Mouse (Mus musculus): ENCODE results near the gene Spag6l. TPM values are rescaled to one million over a fixed set of nuclear protein-coding genes. Genes with fewer than 3 reads are reported as not detected.
A peak's percentile ranks its signal among the peaks of the same experiment; 100 is the strongest.

The Spag6l gene
- polyA plus RNA-seq, 1 experiment from 2014 or later: not detected

DNA sequence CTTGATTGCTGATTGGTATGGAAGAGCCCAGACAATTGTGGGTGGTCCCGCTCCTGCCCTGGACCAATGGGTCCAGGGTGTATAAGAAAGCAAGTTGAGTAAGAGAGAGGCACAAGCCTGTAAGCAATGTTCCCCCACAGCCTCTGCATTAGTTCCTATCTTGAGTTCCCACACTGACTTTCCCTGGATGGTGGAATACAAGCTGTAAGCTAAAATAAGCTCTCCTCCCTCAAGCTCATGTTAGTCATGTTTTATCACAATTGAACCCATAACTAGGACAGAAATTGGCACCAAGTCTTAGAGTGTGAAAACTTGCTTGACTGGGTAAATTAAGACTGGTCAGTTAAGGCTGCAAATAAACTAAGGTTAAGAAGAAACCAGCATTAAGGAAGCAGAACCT, 26.3 kb upstream of the Spag6l start:
- H3K9me3 ChIP-seq (replicated peaks): no peaks in the 10 kb centered on the region
- no peak for DNase-seq
- 59% methylated on average over 1 of the region's 1 CpGs for WGBS (ENCODE audit: insufficient replicate concordance)

DNA sequence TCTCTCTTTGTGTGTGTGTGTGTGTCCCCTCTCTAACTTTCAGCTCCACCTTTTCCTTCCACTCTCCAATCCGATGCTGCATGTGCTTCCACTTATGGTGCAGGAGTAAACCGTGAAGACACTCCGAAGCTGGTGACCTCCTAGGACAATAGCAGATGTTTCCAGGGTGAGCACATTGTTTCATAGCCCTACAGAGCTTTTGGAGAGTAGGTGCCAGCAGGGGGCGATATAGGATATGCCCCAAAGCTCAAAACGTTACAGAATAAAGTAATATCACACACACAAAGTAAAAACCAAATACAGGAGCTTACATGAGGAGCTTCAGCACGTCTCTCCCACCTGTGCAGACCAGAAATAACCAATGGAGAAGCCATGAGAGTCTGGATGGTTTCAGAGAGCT, 25.6 kb upstream of the Spag6l start:
- H3K36me3 ChIP-seq: no peaks in the 10 kb centered on the region
- H3K27ac ChIP-seq: no peak overlapping the region
- H3K9me3 ChIP-seq (replicated peaks): no peaks in the 10 kb centered on the region
- no peak overlapping the region for H3K9ac ChIP-seq
- H3K27me3 ChIP-seq: no peaks in the 10 kb centered on the region
- no peak overlapping the region for H3K4me3 ChIP-seq (replicated peaks)
- ATAC-seq (ENCODE audit: low read depth) (no peak), DNase-seq (no peak)
- 8% methylated on average over 6 of the region's 6 CpGs for WGBS (ENCODE audit: insufficient replicate concordance)
- H3K4me1 ChIP-seq (replicated peaks): no peaks in the 10 kb centered on the region
- H3K4me2 ChIP-seq: no peak overlapping the region

More for the DNA sequence above, 26.3 kb upstream of the Spag6l start:
- Histone ChIP-seq H3K4me1 (replicated peaks) (no peaks in the 10 kb centered on the region), H3K27me3 (no peaks in the 10 kb centered on the region), H3K4me2 (no peak overlapping the region), H3K36me3 (no peaks in the 10 kb centered on the region), H3K27ac (no peak overlapping the region), H3K4me3 (replicated peaks) (no peak overlapping the region), H3K9ac (no peak overlapping the region)
- no peak for ATAC-seq (ENCODE audit: low read depth)

DNA sequence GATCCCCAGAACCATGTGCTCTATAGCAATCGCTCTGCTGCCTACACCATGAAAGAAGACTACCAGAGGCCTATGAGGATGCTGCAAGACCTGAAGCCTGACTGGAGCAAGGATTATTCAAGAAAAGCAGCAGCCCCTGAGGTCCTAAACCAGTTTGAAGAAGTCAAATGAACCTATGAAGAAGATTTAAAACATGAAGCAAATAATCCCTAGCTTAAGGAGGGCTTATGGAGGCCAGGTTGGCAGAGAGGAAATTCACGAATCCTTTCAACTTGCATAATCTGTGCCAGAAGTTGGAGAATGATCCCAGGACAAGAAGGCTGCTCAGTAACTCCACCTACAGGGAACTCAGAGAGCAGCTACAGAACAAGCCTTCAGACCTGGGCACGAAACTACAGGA, 23.2 kb upstream of the Spag6l start:
- no peaks in the 10 kb centered on the region for H3K4me1 ChIP-seq (replicated peaks)
- no peaks in the 10 kb centered on the region for H3K9me3 ChIP-seq (replicated peaks)
- DNase-seq (no peak), ATAC-seq (ENCODE audit: low read depth) (no peak)
- H3K9ac ChIP-seq: no peak overlapping the region
- WGBS (ENCODE audit: insufficient replicate concordance): 53% methylated on average over 3 of the region's 3 CpGs
- no peak overlapping the region for H3K27ac ChIP-seq
- no peak overlapping the region for H3K4me3 ChIP-seq (replicated peaks)
- no peak overlapping the region for H3K4me2 ChIP-seq
- no peaks in the 10 kb centered on the region for H3K27me3 ChIP-seq
- no peaks in the 10 kb centered on the region for H3K36me3 ChIP-seq

DNA sequence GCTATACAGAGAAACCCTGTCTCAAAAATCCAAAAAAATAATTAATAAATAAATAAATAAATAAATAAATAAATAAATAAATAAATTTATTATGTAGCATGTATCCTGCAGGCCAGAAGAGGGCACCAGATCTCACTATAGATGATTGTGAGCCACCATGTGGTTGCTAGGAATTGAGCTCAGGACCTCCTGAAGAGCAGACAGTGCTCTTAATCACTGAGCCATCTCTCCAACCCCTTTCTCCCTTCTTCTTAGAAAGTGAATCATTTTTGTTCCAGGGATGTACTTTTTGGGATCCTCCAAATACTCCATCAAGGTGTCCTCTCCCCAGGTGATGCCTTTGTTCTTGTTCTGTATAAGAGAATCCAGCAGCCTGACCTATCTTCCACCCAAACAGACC, 19.9 kb upstream of the Spag6l start:
- Histone ChIP-seq H3K27me3 (no peaks in the 10 kb centered on the region), H3K9ac (no peak overlapping the region), H3K4me1 (replicated peaks) (peaks cover 6% of the 10 kb centered on the region; the same call in 1 of the 2 replicates), H3K36me3 (no peaks in the 10 kb centered on the region), H3K4me2 (no peak overlapping the region), H3K4me3 (replicated peaks) (no peak overlapping the region), H3K9me3 (replicated peaks) (no peaks in the 10 kb centered on the region), H3K27ac (no peak overlapping the region)
- no peak for ATAC-seq (ENCODE audit: low read depth)
- DNase-seq: no peak

DNA sequence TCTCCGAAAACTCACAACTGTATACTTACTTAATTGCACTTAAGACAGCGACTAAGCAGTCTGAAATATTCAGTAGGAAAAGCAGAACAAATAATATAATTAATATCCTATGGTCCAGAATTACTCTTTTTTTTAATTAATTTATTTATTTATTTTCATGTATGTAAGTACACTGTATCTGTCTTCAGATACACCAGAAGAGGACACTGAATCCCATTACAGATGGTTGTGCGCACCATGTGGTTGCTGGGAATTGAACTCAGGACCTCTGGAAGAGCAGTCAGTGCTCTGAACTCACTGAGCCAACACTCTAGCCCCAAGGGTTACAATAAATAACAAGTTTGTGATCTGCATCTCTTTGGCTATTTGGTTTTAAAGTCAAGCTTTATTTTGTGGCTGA, 415 bp upstream of the Spag6l start:
- Histone ChIP-seq H3K4me3 (replicated peaks) (no peak overlapping the region), H3K4me2 (peak overlapping the region; percentile 79; the same call in 1 of the 2 replicates), H3K9ac (no peak overlapping the region), H3K27me3 (no peaks in the 10 kb centered on the region), H3K27ac (no peak overlapping the region), H3K36me3 (no peaks in the 10 kb centered on the region), H3K4me1 (replicated peaks) (peaks cover 9% of the 10 kb centered on the region), H3K9me3 (replicated peaks) (no peaks in the 10 kb centered on the region)
- no peak for DNase-seq
- ATAC-seq (ENCODE audit: low read depth): no peak
- 75% methylated on average over 3 of the region's 3 CpGs for WGBS (ENCODE audit: insufficient replicate concordance)

DNA sequence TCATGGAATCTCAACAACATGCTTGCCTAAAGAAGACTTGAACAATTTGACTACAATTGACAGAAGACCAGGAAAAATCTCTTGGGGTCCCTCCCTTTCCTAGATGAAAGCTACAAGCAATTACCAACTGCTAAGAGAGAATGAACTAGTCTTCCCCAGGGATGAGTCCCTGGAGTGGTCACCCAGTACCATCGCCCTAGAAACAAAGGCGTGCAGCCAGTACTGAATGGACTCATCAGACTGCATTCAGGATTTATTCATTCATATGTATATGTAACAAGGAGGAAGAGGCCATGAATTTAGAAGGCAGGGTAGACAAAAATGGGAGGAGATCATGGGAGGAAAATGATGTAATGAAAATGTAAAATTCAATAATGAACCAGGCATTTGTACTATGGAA, 3.0 kb downstream of the Spag6l start:
- Histone ChIP-seq H3K9ac (no peak overlapping the region), H3K9me3 (replicated peaks) (no peaks in the 10 kb centered on the region), H3K27me3 (no peaks in the 10 kb centered on the region), H3K4me3 (replicated peaks) (no peak overlapping the region), H3K4me1 (replicated peaks) (peaks cover 9% of the 10 kb centered on the region), H3K36me3 (no peaks in the 10 kb centered on the region), H3K4me2 (no peak overlapping the region), H3K27ac (no peak overlapping the region)
- ATAC-seq (ENCODE audit: low read depth) (no peak), DNase-seq (no peak)
- 72% methylated on average over 2 of the region's 2 CpGs for WGBS (ENCODE audit: insufficient replicate concordance)

DNA sequence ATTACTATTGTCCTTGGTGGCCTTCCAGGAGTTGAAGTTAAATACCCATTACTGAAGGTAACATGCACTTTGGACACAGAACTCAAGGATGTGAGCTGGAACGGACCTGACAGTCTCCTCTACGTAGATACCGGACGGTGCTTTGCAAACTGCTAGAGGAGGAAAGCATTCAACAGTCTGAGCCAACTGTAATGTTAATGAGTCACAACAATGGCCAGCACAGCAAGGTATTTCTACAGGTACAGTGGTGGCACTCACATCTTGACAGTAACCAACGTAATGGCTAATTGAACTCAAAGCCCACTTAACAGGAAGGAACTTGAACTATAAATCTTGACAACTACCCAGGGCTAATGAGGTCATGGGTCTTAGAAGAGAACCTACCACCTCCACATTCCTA, 3.8 kb downstream of the Spag6l start:
- Histone ChIP-seq H3K27me3 (no peaks in the 10 kb centered on the region), H3K36me3 (no peaks in the 10 kb centered on the region), H3K4me2 (no peak overlapping the region), H3K27ac (no peak overlapping the region), H3K9me3 (replicated peaks) (no peaks in the 10 kb centered on the region), H3K9ac (no peak overlapping the region), H3K4me3 (replicated peaks) (no peak overlapping the region), H3K4me1 (replicated peaks) (peaks cover 9% of the 10 kb centered on the region)
- ATAC-seq (ENCODE audit: low read depth) (no peak), DNase-seq (no peak)
- 44% methylated on average over 5 of the region's 5 CpGs for WGBS (ENCODE audit: insufficient replicate concordance)

DNA sequence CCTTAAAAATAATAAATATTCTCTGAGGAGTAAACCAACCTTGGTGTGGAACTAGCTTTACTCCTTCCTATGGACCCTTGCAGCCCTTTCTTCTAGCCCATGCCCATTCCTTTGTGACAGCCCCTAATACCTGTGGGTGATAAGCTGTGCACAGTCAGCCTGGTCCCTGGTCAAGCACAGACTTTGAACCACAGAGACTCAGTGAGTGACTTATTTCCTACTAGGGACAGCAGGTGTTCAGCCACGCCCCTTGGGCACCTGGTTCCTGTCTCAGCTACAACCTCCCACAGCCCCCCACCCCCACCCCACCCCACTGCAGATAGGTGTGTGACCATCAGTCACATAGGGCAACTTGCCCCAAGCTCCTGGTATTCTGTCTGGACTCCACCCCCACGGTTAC, 22.9 kb downstream of the Spag6l start:
- no peaks in the 10 kb centered on the region for H3K27me3 ChIP-seq
- ATAC-seq (ENCODE audit: low read depth) (no peak), DNase-seq (no peak)
- H3K4me1 ChIP-seq (replicated peaks): no peaks in the 10 kb centered on the region
- no peak overlapping the region for H3K9ac ChIP-seq
- H3K4me2 ChIP-seq: no peak overlapping the region
- no peak overlapping the region for H3K27ac ChIP-seq
- H3K9me3 ChIP-seq (replicated peaks): no peaks in the 10 kb centered on the region
- no peaks in the 10 kb centered on the region for H3K36me3 ChIP-seq
- WGBS (ENCODE audit: insufficient replicate concordance): 40% methylated on average over 2 of the region's 2 CpGs
- no peak overlapping the region for H3K4me3 ChIP-seq (replicated peaks)

Other genes with a start within 250 kb of the Spag6l start
- gene Fgd4, start 228.9 kb downstream of the Spag6l start, polyA plus RNA-seq (2015; fragmentation: Nextera tagmentation; extraction: Ambion mirVana): 1.7 and 1.9 TPM in 2 replicates
- not detected in 2 replicates for gene Olfr19, start 153.1 kb downstream of the Spag6l start, polyA plus RNA-seq (2015; fragmentation: Nextera tagmentation; extraction: Ambion mirVana)
- 0.59 and 0.74 TPM in 2 replicates for gene Igll1, start 34.5 kb upstream of the Spag6l start, polyA plus RNA-seq (2015; fragmentation: Nextera tagmentation; extraction: Ambion mirVana)
- gene Top3b, start 41.3 kb upstream of the Spag6l start, polyA plus RNA-seq (2015; fragmentation: Nextera tagmentation; extraction: Ambion mirVana): 26.6 and 30.4 TPM in 2 replicates
- gene Vpreb1, start 41.4 kb upstream of the Spag6l start, polyA plus RNA-seq (2015; fragmentation: Nextera tagmentation; extraction: Ambion mirVana): 0.71 and 1.3 TPM in 2 replicates
- gene Ppm1f, start 67.0 kb upstream of the Spag6l start, polyA plus RNA-seq (2015; fragmentation: Nextera tagmentation; extraction: Ambion mirVana): 8.2 and 9.9 TPM in 2 replicates
- gene Mapk1, start 153.9 kb upstream of the Spag6l start, polyA plus RNA-seq (2015; fragmentation: Nextera tagmentation; extraction: Ambion mirVana): 93.7 and 102 TPM in 2 replicates
- gene Ypel1, start 240.2 kb upstream of the Spag6l start, polyA plus RNA-seq (2015; fragmentation: Nextera tagmentation; extraction: Ambion mirVana): 1.4 and 1.6 TPM in 2 replicates

All from liver, embryonic 13.5 days (tissue).